Mouse (Mus musculus) colon, adult 2 months (tissue): ENCODE data around the gene P2rx3. TPM values are rescaled to one million over a fixed set of nuclear protein-coding genes. Genes with fewer than 3 reads are reported as not detected.

Experiments used
- polyA plus RNA-seq: library from polyadenylated mRNA; depleted of rRNA; stranded (reverse); fragments of >200 nt; gene quantifications from 2 replicates; pipeline ENCODE4 v1.2.3, GENCODE M21; 2012; rRNA removed

P2rx3 gene
- 0.49 and 0.66 TPM in 2 replicates for polyA plus RNA-seq

GRCm38 (mm10) chr2:85037047-85038026 is at the start of gene P2rx3, which contains the start of gene Ssrp1:
P2rx3 (minus strand) TSS chr2:85037462.
Ssrp1 (plus strand) TSS chr2:85037234.

GRCm38 (mm10) chr2:85047596-85048167 is 10.4 kb upstream of the P2rx3 start, which contains the start of gene Tnks1bp1:
Tnks1bp1 (plus strand) TSS chr2:85048022.

GRCm38 (mm10) chr2:84987930-84988329 is 49.3 kb downstream of the P2rx3 start, which contains the start of gene Prg3:
Prg3 (plus strand) TSS chr2:84988215.

GRCm38 (mm10) chr2:84980188-84980587 is 57.1 kb downstream of the P2rx3 start, which contains the start of gene Prg2:
Prg2 (plus strand) TSS chr2:84980461.

Other genes with a start within 250 kb of the P2rx3 start
- gene Ube2l6, start 238.6 kb downstream of the P2rx3 start, polyA plus RNA-seq, result 11.1 and 16.7 TPM in 2 replicates
- gene Smtnl1, start 214.8 kb downstream of the P2rx3 start, polyA plus RNA-seq, result not detected in 2 replicates
- gene Timm10, start 210.5 kb downstream of the P2rx3 start, polyA plus RNA-seq, result 28.1 and 31.6 TPM in 2 replicates
- gene Slc43a1, start 198.6 kb downstream of the P2rx3 start, polyA plus RNA-seq, result 10.5 and 10.6 TPM in 2 replicates
- 3.2 and 4.2 TPM in 2 replicates for gene Rtn4rl2, start 150.8 kb downstream of the P2rx3 start, polyA plus RNA-seq
- 27.0 and 31.9 TPM in 2 replicates for gene Slc43a3, start 100.9 kb downstream of the P2rx3 start, polyA plus RNA-seq
- 0.29 and 0.43 TPM in 2 replicates for gene Prg2, start 57.0 kb downstream of the P2rx3 start, polyA plus RNA-seq
- not detected in 2 replicates for gene Prg3, start 49.2 kb downstream of the P2rx3 start, polyA plus RNA-seq
- gene Ssrp1, start 228 bp downstream of the P2rx3 start, polyA plus RNA-seq, result 64.4 and 82.2 TPM in 2 replicates
- gene Tnks1bp1, start 10.6 kb upstream of the P2rx3 start, polyA plus RNA-seq, result 133 and 136 TPM in 2 replicates
- 3.3 and 4.9 TPM in 2 replicates for gene Aplnr, start 98.8 kb upstream of the P2rx3 start, polyA plus RNA-seq
- gene Lrrc55, start 159.7 kb upstream of the P2rx3 start, polyA plus RNA-seq, result 1.1 and 1.2 TPM in 2 replicates